Mouse (Mus musculus): ENCODE results near the gene Efnb1. TPM values are rescaled to one million over a fixed set of nuclear protein-coding genes. Genes with fewer than 3 reads are reported as not detected.
A peak's percentile ranks its signal among the peaks of the same experiment; 100 is the strongest.

The Efnb1 gene
- polyA plus RNA-seq, 1 experiment from 2014 or later, result 18.3 TPM

DNA sequence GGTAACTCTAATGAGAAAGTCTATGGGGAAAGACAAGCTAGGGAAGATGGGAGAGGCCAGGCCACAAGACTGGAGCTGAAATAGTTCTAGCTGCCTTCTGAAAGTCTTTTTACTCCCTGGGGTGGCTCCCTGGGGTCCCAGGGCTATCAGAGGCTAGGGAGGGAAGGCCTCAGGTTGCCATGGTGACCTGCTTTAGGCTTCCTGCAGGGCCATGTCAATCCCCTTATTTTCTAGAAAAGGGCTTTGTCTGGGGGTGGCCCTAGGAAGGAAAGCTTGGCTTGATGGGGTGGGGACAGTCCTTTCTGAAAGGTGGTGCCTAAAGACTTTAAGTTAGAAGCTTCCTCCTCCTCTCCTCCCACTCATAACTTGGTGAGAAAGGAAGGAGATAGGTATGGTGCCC lies 6.0 kb downstream of the Efnb1 start:
- Histone ChIP-seq H3K27ac (replicated peaks) (no peak overlapping the region), H3K9ac (ENCODE audit: low read length) (no peak overlapping the region), H3K9me3 (ENCODE audit: control insufficient read depth, low read length) (no peaks in the 10 kb centered on the region), H3K27me3 (ENCODE audit: control insufficient read depth, insufficient read depth, low read length) (no peaks in the 10 kb centered on the region), H3K4me2 (replicated peaks; ENCODE audit: low read depth) (0 out of 2 replicates have a peak overlapping the region, but pooled peaks have one; percentile 57), H3K36me3 (ENCODE audit: control insufficient read depth, insufficient read depth, low read length) (0 out of 2 replicates have a peak, but pooled peaks cover 2% of the 10 kb centered on the region), H3K4me1 (replicated peaks; ENCODE audit: control insufficient read depth, insufficient read depth) (no peaks in the 10 kb centered on the region), H3K4me3 (ENCODE audit: low read depth, low read length) (no peak overlapping the region)
- no peak for TF ChIP-seq CTCF (IDR thresholded peaks at IDR 0.05; ENCODE audit: low read depth)
- TF ChIP-seq EP300 (optimal IDR thresholded peaks at IDR 0.05), result no peak
- DNase-seq (ENCODE audit: low spot score) (no peak), ATAC-seq (ENCODE audit: low FRiP score, low TSS enrichment) (no peak)

DNA sequence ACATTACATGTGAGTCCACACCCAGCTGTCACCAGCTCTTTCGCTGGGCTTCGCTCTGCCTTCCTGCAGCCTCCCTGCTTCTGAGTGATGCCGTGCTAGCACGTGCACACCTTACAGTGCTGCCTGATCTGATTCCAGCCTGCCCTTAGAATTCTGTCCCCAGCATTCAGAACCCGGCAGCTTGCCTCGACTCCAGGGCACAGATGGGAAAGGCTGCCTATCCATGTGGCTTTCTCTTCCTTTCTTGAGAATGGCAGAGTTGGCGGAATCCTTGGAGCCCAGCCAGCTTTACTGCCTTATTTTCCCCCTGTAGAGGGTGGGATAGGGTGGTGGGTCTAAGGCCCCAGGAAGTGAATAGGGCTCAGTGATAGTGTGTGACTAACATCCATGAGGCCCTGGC lies 9.6 kb downstream of the Efnb1 start:
- H3K4me1 ChIP-seq (replicated peaks; ENCODE audit: control insufficient read depth, insufficient read depth), result no peaks in the 10 kb centered on the region
- H3K27me3 ChIP-seq (ENCODE audit: control insufficient read depth, insufficient read depth, low read length), result no peaks in the 10 kb centered on the region
- H3K4me3 ChIP-seq (ENCODE audit: low read depth, low read length), result no peak overlapping the region
- H3K36me3 ChIP-seq (ENCODE audit: control insufficient read depth, insufficient read depth, low read length), result 0 out of 2 replicates have a peak, but pooled peaks cover 2% of the 10 kb centered on the region
- no peak overlapping the region for H3K9ac ChIP-seq (ENCODE audit: low read length)
- no peaks in the 10 kb centered on the region for H3K9me3 ChIP-seq (ENCODE audit: control insufficient read depth, low read length)
- WGBS, result 82% methylated on average over 7 of the region's 7 CpGs
- DNase-seq (ENCODE audit: low spot score), result no peak
- no peak for TF ChIP-seq CTCF (IDR thresholded peaks at IDR 0.05; ENCODE audit: low read depth)
- no peak for TF ChIP-seq EP300 (optimal IDR thresholded peaks at IDR 0.05)
- H3K27ac ChIP-seq (replicated peaks), result no peak overlapping the region
- H3K4me2 ChIP-seq (replicated peaks; ENCODE audit: low read depth), result no peak overlapping the region
- ATAC-seq (ENCODE audit: low FRiP score, low TSS enrichment), result no peak

- 0 out of 2 replicates have a peak, but pooled peaks cover 2% of the 10 kb centered on the region for H3K36me3 ChIP-seq (ENCODE audit: control insufficient read depth, insufficient read depth, low read length)
- no peak overlapping the region; the same call in 1 of the 2 replicates for H3K27ac ChIP-seq (replicated peaks)
- no peak overlapping the region for H3K4me2 ChIP-seq (replicated peaks; ENCODE audit: low read depth)
- 40% methylated on average over 10 of the region's 11 CpGs for WGBS
- H3K9ac ChIP-seq (ENCODE audit: low read length), result no peak overlapping the region
- H3K4me3 ChIP-seq (ENCODE audit: low read depth, low read length), result no peak overlapping the region
- TF ChIP-seq EP300 (optimal IDR thresholded peaks at IDR 0.05), result no peak
- no peak for TF ChIP-seq CTCF (IDR thresholded peaks at IDR 0.05; ENCODE audit: low read depth)
- no peaks in the 10 kb centered on the region for H3K9me3 ChIP-seq (ENCODE audit: control insufficient read depth, low read length)
- no peaks in the 10 kb centered on the region for H3K4me1 ChIP-seq (replicated peaks; ENCODE audit: control insufficient read depth, insufficient read depth)
- DNase-seq (ENCODE audit: low spot score), result peak; percentile 53
- 0 out of 2 replicates have a peak, but pooled peaks have one; percentile 24 for ATAC-seq (ENCODE audit: low FRiP score, low TSS enrichment)
- no peaks in the 10 kb centered on the region for H3K27me3 ChIP-seq (ENCODE audit: control insufficient read depth, insufficient read depth, low read length)
Measured at GRCm38 (mm10) chrX:99148061-99148905, 12.4 kb downstream of the Efnb1 start.

DNA sequence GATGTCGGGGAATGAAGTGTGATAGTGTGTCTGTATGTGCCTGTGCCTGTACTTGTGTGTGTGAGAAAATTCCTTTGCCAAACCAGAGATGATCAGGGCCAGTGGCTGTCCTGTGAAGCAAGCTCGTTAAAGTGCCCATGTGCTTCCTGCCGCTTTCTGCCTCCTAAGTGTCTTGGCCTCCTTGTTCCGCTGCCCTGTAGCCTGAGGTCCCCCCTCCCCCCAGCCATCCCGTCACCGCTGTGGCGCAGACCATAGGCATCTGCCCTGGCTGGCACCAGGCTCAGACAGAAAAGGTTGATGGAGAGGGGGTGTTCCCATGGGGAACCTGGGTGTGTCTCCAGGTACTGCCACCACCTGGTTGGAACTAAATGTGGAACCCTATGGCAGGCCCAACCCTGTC lies 13.1 kb downstream of the Efnb1 start:
- DNase-seq (ENCODE audit: low spot score) (peak; percentile 28), ATAC-seq (ENCODE audit: low FRiP score, low TSS enrichment) (no peak)
- no peak overlapping the region for H3K27ac ChIP-seq (replicated peaks)
- H3K9me3 ChIP-seq (ENCODE audit: control insufficient read depth, low read length), result no peaks in the 10 kb centered on the region
- no peaks in the 10 kb centered on the region for H3K4me1 ChIP-seq (replicated peaks; ENCODE audit: control insufficient read depth, insufficient read depth)
- no peak overlapping the region for H3K4me3 ChIP-seq (ENCODE audit: low read depth, low read length)
- H3K9ac ChIP-seq (ENCODE audit: low read length), result no peak overlapping the region
- WGBS, result 70% methylated on average over 7 of the region's 7 CpGs
- no peaks in the 10 kb centered on the region for H3K27me3 ChIP-seq (ENCODE audit: control insufficient read depth, insufficient read depth, low read length)
- H3K36me3 ChIP-seq (ENCODE audit: control insufficient read depth, insufficient read depth, low read length), result 0 out of 2 replicates have a peak, but pooled peaks cover 2% of the 10 kb centered on the region
- no peak for TF ChIP-seq CTCF (IDR thresholded peaks at IDR 0.05; ENCODE audit: low read depth)
- no peak overlapping the region for H3K4me2 ChIP-seq (replicated peaks; ENCODE audit: low read depth)

- WGBS, result 39% methylated on average over 2 of the region's 2 CpGs
- peak overlapping the region; percentile 76 for H3K27ac ChIP-seq (replicated peaks)
- TF ChIP-seq CTCF (IDR thresholded peaks at IDR 0.05; ENCODE audit: low read depth), result no peak
- TF ChIP-seq EP300 (optimal IDR thresholded peaks at IDR 0.05), result no peak
- H3K36me3 ChIP-seq (ENCODE audit: control insufficient read depth, insufficient read depth, low read length), result 0 out of 2 replicates have a peak, but pooled peaks cover 2% of the 10 kb centered on the region
- no peak overlapping the region for H3K4me2 ChIP-seq (replicated peaks; ENCODE audit: low read depth)
- no peaks in the 10 kb centered on the region for H3K9me3 ChIP-seq (ENCODE audit: control insufficient read depth, low read length)
- ATAC-seq (ENCODE audit: low FRiP score, low TSS enrichment), result peak; percentile 87
- no peaks in the 10 kb centered on the region for H3K4me1 ChIP-seq (replicated peaks; ENCODE audit: control insufficient read depth, insufficient read depth)
- no peaks in the 10 kb centered on the region for H3K27me3 ChIP-seq (ENCODE audit: control insufficient read depth, insufficient read depth, low read length)
- peak; percentile 67 for DNase-seq (ENCODE audit: low spot score)
- H3K4me3 ChIP-seq (ENCODE audit: low read depth, low read length), result no peak overlapping the region
- H3K9ac ChIP-seq (ENCODE audit: low read length), result no peak overlapping the region
Measured at GRCm38 (mm10) chrX:99149900-99150299, 14.0 kb downstream of the Efnb1 start.

DNA sequence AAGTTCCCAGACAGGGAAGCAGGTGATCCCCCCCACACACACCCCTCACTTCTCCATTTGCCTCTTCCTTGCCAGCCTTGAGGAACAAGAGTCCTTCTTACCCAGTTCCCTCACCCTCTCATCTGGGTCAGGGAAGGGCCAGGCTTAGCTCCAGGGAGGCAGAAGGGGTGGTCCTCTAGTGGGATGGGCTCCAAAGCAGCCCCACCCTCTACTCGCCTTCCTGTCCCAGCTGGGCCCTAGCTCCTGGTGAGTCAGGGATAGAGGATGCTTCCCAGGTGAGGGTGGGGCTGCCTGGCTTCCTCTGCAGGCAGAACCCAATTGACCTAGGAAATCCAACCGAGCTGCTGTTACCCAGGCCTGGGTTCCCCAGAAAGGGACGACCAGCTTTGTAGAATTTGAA lies 14.8 kb downstream of the Efnb1 start:
- Histone ChIP-seq H3K9ac (ENCODE audit: low read length) (no peak overlapping the region), H3K27me3 (ENCODE audit: control insufficient read depth, insufficient read depth, low read length) (no peaks in the 10 kb centered on the region), H3K27ac (replicated peaks) (peak overlapping the region; percentile 76; the same call in 1 of the 2 replicates), H3K4me1 (replicated peaks; ENCODE audit: control insufficient read depth, insufficient read depth) (no peaks in the 10 kb centered on the region), H3K9me3 (ENCODE audit: control insufficient read depth, low read length) (no peaks in the 10 kb centered on the region), H3K36me3 (ENCODE audit: control insufficient read depth, insufficient read depth, low read length) (0 out of 2 replicates have a peak, but pooled peaks cover 2% of the 10 kb centered on the region), H3K4me3 (ENCODE audit: low read depth, low read length) (no peak overlapping the region), H3K4me2 (replicated peaks; ENCODE audit: low read depth) (no peak overlapping the region)
- peak; percentile 74 for ATAC-seq (ENCODE audit: low FRiP score, low TSS enrichment)
- no peak for TF ChIP-seq CTCF (IDR thresholded peaks at IDR 0.05; ENCODE audit: low read depth)
- no peak for TF ChIP-seq EP300 (optimal IDR thresholded peaks at IDR 0.05)
- peak; percentile 46 for DNase-seq (ENCODE audit: low spot score)
- 66% methylated on average over 3 of the region's 3 CpGs for WGBS
